9 mouse cellular contexts compared by ENCODE assay signal in the genomic region with DNA sequence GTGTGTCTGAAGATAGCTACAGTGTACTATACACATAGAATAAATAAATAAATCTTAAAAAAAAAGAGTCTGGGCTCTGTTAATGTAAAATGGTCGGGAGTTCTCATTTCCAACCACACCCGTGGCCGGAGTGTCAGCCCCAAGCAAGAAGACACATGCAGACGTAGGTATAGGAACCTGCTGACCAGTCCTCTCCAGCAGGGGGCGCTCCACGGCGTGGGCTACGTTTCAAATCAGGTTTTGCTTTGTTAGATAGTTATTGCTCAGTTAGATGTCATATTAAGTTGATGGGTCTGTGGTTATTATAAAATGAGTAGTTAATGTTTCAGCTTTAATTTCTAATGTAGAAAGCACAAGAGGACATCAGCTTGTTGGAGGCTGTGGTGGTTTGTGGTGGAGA. TPM values are rescaled to one million over a fixed set of nuclear protein-coding genes. Genes with fewer than 3 reads are reported as not detected.
DNase-seq lines count a peak whose midpoint lies in the region; ATAC-seq and TF ChIP-seq lines count a peak whose summit lies in the region.
"Had no signal": no experiment of that assay in that cellular context is flagged by ENCODE, and none has a peak within 500 bp of the region (broad histone marks: within the 10 kb centered on the region; RNA-seq: fewer than 3 reads in every experiment).

No protein-coding gene starts in this region.

- peak; percentile 72 for TF ChIP-seq CTCF in kidney, adult 2 months (conservative IDR thresholded peaks at IDR 0.05; ENCODE audit: insufficient read depth, insufficient read length, low read depth, low read length)

- H3K27me3 ChIP-seq in kidney, adult 2 months (replicated peaks; ENCODE audit: control insufficient read depth, insufficient read depth, low read length) = no peaks in the 10 kb centered on the region
- no peaks in the 10 kb centered on the region for H3K27me3 ChIP-seq in kidney, embryonic 16.5 days (ENCODE audit: insufficient read depth, low read length)
- H3K27me3 ChIP-seq in forebrain, embryonic 15.5 days = no peaks in the 10 kb centered on the region

- no peak overlapping the region for H3K4me3 ChIP-seq in kidney, adult 2 months (ENCODE audit: insufficient read depth, low read depth, low read length)
- no peak overlapping the region for H3K4me3 ChIP-seq in kidney, embryonic 16.5 days (ENCODE audit: low read length)
- no peak overlapping the region for H3K4me3 ChIP-seq in forebrain, embryonic 15.5 days
- H3K4me3 ChIP-seq: heart, embryonic 13.5 days had no signal

- TF ChIP-seq POLR2A in kidney, adult 2 months (IDR thresholded peaks at IDR 0.05; ENCODE audit: low read depth, low read length) = no peak

- ATAC-seq in kidney, embryonic 16.5 days (ENCODE audit: low FRiP score, low TSS enrichment) = no peak
- ATAC-seq in CD4-positive, CD25-positive, alpha-beta regulatory T cell, adult 4 months = peak; percentile 47
- ATAC-seq in monocyte, adult 5-6 weeks (replicated peaks; ENCODE audit: insufficient number of reproducible peaks, low FRiP score, low TSS enrichment, poor library complexity, severe bottlenecking) = no peak
- ATAC-seq in forebrain, embryonic 15.5 days (replicated peaks) = no peak

- H3K27ac ChIP-seq in kidney, adult 2 months (ENCODE audit: insufficient read depth, low read depth, low read length) = no peak overlapping the region
- H3K27ac ChIP-seq in kidney, embryonic 16.5 days (ENCODE audit: low read length) = no peak overlapping the region
- H3K27ac ChIP-seq in forebrain, embryonic 15.5 days (replicated peaks) = no peak overlapping the region
- H3K27ac ChIP-seq: heart, embryonic 13.5 days had no signal

- no peaks in the 10 kb centered on the region for H3K36me3 ChIP-seq in kidney, adult 2 months (ENCODE audit: control insufficient read depth, insufficient read depth, low read length)
- H3K36me3 ChIP-seq in kidney, embryonic 16.5 days (ENCODE audit: insufficient read depth, low read length) = no peaks in the 10 kb centered on the region
- no peaks in the 10 kb centered on the region for H3K36me3 ChIP-seq in forebrain, embryonic 15.5 days

- 20% methylated on average over 8 of the region's 8 CpGs for WGBS in kidney, adult 2 months
- 31% methylated on average over 8 of the region's 8 CpGs for WGBS in kidney, embryonic 16.5 days
- 26% methylated on average over 8 of the region's 8 CpGs for WGBS in forebrain, embryonic 15.5 days

- peak; percentile 48 for DNase-seq in kidney, adult 2 months
- peak; percentile 69 to 71 for DNase-seq in B cell, adult 2 months
- DNase-seq in c-Kit-positive CD71-positive TER-119-positive erythroid progenitor cells, embryonic 14.5 days (ENCODE audit: low spot score) = peak; percentile 40
- peak; percentile 59 for DNase-seq in lung, postnatal 14 days

- H3K4me2 ChIP-seq in kidney, embryonic 16.5 days (replicated peaks; ENCODE audit: low read depth, low read length) = no peak overlapping the region
- no peak overlapping the region for H3K4me2 ChIP-seq in forebrain, embryonic 15.5 days (replicated peaks)
- H3K4me2 ChIP-seq: heart, embryonic 13.5 days had no signal

- H3K4me1 ChIP-seq in kidney, adult 2 months (ENCODE audit: control insufficient read depth, insufficient read depth, low read length) = no peaks in the 10 kb centered on the region
- no peaks in the 10 kb centered on the region for H3K4me1 ChIP-seq in kidney, embryonic 16.5 days (ENCODE audit: insufficient read depth, low read length)
- peaks cover 12% of the 10 kb centered on the region; the same call in 1 of the 2 replicates for H3K4me1 ChIP-seq in forebrain, embryonic 15.5 days

- H3K9me3 ChIP-seq in kidney, embryonic 16.5 days (ENCODE audit: low read length) = no peaks in the 10 kb centered on the region
- H3K9me3 ChIP-seq in forebrain, embryonic 15.5 days = no peaks in the 10 kb centered on the region
- H3K9me3 ChIP-seq: heart, embryonic 13.5 days had no signal

- no peak overlapping the region for H3K9ac ChIP-seq in kidney, embryonic 16.5 days (replicated peaks; ENCODE audit: low read length)
- no peak overlapping the region for H3K9ac ChIP-seq in forebrain, embryonic 15.5 days (replicated peaks)
- H3K9ac ChIP-seq: heart, embryonic 13.5 days had no signal

RNA-seq across cellular contexts. Expression of a gene that starts 52.8 kb away (rescaled TPM):
- polyA plus RNA-seq in kidney, adult 2 months (2012; rRNA removed) = 18.6 and 20.0 TPM in 2 replicates
- polyA plus RNA-seq in kidney, embryonic 16.5 days (2015; fragmentation: Nextera tagmentation; extraction: Ambion mirVana) = 30.1 and 33.0 TPM in 2 replicates
- polyA plus RNA-seq in CD4-positive, CD25-positive, alpha-beta regulatory T cell, adult 4 months (2017; shearing (Covaris generic)) = 10 to 100 TPM; 26.5 to 40.1 TPM
- total RNA-seq in monocyte, adult 5-6 weeks (2017) = 6.8 to 13.0 TPM (median 7.8 TPM) in 3 replicates
- 30.5 and 31.6 TPM in 2 replicates for polyA plus RNA-seq in forebrain, embryonic 15.5 days (2015; fragmentation: Nextera tagmentation; extraction: Ambion mirVana)
